ENCODE assay signal across 11 mouse cellular contexts in genomic region chr8:120279418-120279817, GRCm38 (mm10). TPM values are rescaled to one million over a fixed set of nuclear protein-coding genes. Genes with fewer than 3 reads are reported as not detected.
DNase-seq lines count a peak whose midpoint lies in the region; ATAC-seq and TF ChIP-seq lines count a peak whose summit lies in the region.
"Had no signal": no experiment of that assay in that cellular context is flagged by ENCODE, and none has a peak within 500 bp of the region (broad histone marks: within the 10 kb centered on the region; RNA-seq: fewer than 3 reads in every experiment).

No protein-coding gene starts in this region.

- H3K4me2 ChIP-seq in heart, embryonic 15.5 days = no peak overlapping the region
- no peak overlapping the region for H3K4me2 ChIP-seq in heart, embryonic 11.5 days
- no peak overlapping the region for H3K4me2 ChIP-seq in lung, postnatal 0 days (replicated peaks; ENCODE audit: low read depth, low read length)
- no peak overlapping the region for H3K4me2 ChIP-seq in embryonic facial prominence, embryonic 13.5 days
- no peak overlapping the region for H3K4me2 ChIP-seq in limb, embryonic 15.5 days

- DNase-seq in lung, postnatal 36 days = peak; percentile 50
- DNase-seq in lung, postnatal 0 days (ENCODE audit: low spot score) = no peak
- no peak for DNase-seq in frontal cortex, postnatal 14 days (ENCODE audit: low spot score in 2 of 2)
- DNase-seq: cerebellum, adult 11 months; forebrain, postnatal 0 days had no signal

- no peak overlapping the region for H3K4me3 ChIP-seq in heart, embryonic 15.5 days
- H3K4me3 ChIP-seq in heart, embryonic 11.5 days (ENCODE audit: low read depth, low read length) = no peak overlapping the region
- no peak overlapping the region for H3K4me3 ChIP-seq in lung, postnatal 0 days (ENCODE audit: low read depth, low read length)
- no peak overlapping the region for H3K4me3 ChIP-seq in embryonic facial prominence, embryonic 13.5 days
- no peak overlapping the region for H3K4me3 ChIP-seq in limb, embryonic 15.5 days
- H3K4me3 ChIP-seq: megakaryocyte, embryonic 14.5 days had no signal

- no peak overlapping the region for H3K9ac ChIP-seq in heart, embryonic 15.5 days
- H3K9ac ChIP-seq in heart, embryonic 11.5 days (ENCODE audit: low read depth, low read length) = no peak overlapping the region
- H3K9ac ChIP-seq in lung, postnatal 0 days (replicated peaks; ENCODE audit: low read depth) = no peak overlapping the region
- 0 out of 2 replicates have a peak overlapping the region, but pooled peaks have one; percentile 16 for H3K9ac ChIP-seq in embryonic facial prominence, embryonic 13.5 days
- H3K9ac ChIP-seq in limb, embryonic 15.5 days = no peak overlapping the region
- H3K9ac ChIP-seq: forebrain, postnatal 0 days had no signal

- 64% methylated on average over 8 of the region's 8 CpGs for WGBS in heart, embryonic 15.5 days
- 66% methylated on average over 8 of the region's 8 CpGs for WGBS in heart, embryonic 11.5 days (ENCODE audit: insufficient replicate concordance)
- WGBS in lung, postnatal 0 days = 70% methylated on average over 8 of the region's 8 CpGs
- 85% methylated on average over 8 of the region's 8 CpGs for WGBS in embryonic facial prominence, embryonic 13.5 days
- WGBS in limb, embryonic 15.5 days = 80% methylated on average over 8 of the region's 8 CpGs

- no peaks in the 10 kb centered on the region for H3K36me3 ChIP-seq in heart, embryonic 15.5 days
- H3K36me3 ChIP-seq in heart, embryonic 11.5 days (ENCODE audit: control insufficient read depth, insufficient read depth, low read length) = no peaks in the 10 kb centered on the region
- no peaks in the 10 kb centered on the region for H3K36me3 ChIP-seq in lung, postnatal 0 days (ENCODE audit: insufficient read depth, low read length)
- no peaks in the 10 kb centered on the region for H3K36me3 ChIP-seq in embryonic facial prominence, embryonic 13.5 days
- H3K36me3 ChIP-seq in limb, embryonic 15.5 days = no peaks in the 10 kb centered on the region

- H3K27me3 ChIP-seq in heart, embryonic 15.5 days = 0 out of 2 replicates have a peak, but pooled peaks cover 6% of the 10 kb centered on the region
- H3K27me3 ChIP-seq in heart, embryonic 11.5 days (ENCODE audit: control insufficient read depth, insufficient read depth, low read length) = no peaks in the 10 kb centered on the region
- no peaks in the 10 kb centered on the region for H3K27me3 ChIP-seq in lung, postnatal 0 days (replicated peaks; ENCODE audit: insufficient read depth, low read length)
- H3K27me3 ChIP-seq in embryonic facial prominence, embryonic 13.5 days = no peaks in the 10 kb centered on the region
- H3K27me3 ChIP-seq in limb, embryonic 15.5 days = no peaks in the 10 kb centered on the region

- H3K4me1 ChIP-seq in heart, embryonic 15.5 days (replicated peaks) = peaks cover 71% of the 10 kb centered on the region
- H3K4me1 ChIP-seq in heart, embryonic 11.5 days (ENCODE audit: control insufficient read depth, insufficient read depth, low read length) = peaks cover 64% of the 10 kb centered on the region
- H3K4me1 ChIP-seq in lung, postnatal 0 days (ENCODE audit: insufficient read depth, low read depth, low read length) = peaks cover 27% of the 10 kb centered on the region
- H3K4me1 ChIP-seq in embryonic facial prominence, embryonic 13.5 days = peaks cover 93% of the 10 kb centered on the region
- peaks cover 89% of the 10 kb centered on the region for H3K4me1 ChIP-seq in limb, embryonic 15.5 days

- H3K9me3 ChIP-seq in heart, embryonic 15.5 days (replicated peaks) = no peaks in the 10 kb centered on the region
- H3K9me3 ChIP-seq in heart, embryonic 11.5 days (replicated peaks; ENCODE audit: control insufficient read depth, low read length) = no peaks in the 10 kb centered on the region
- no peaks in the 10 kb centered on the region for H3K9me3 ChIP-seq in lung, postnatal 0 days (ENCODE audit: low read length)
- no peaks in the 10 kb centered on the region for H3K9me3 ChIP-seq in embryonic facial prominence, embryonic 13.5 days
- no peaks in the 10 kb centered on the region for H3K9me3 ChIP-seq in limb, embryonic 15.5 days
- H3K9me3 ChIP-seq: megakaryocyte, embryonic 14.5 days had no signal

- TF ChIP-seq CTCF in lung, postnatal 0 days (IDR thresholded peaks at IDR 0.05) = no peak

- no peak for ATAC-seq in heart, embryonic 15.5 days (replicated peaks; ENCODE audit: insufficient number of reproducible peaks, insufficient read depth, low FRiP score, low read depth)
- no peak for ATAC-seq in heart, embryonic 11.5 days (replicated peaks; ENCODE audit: insufficient number of reproducible peaks, low FRiP score, low TSS enrichment)
- no peak for ATAC-seq in lung, postnatal 0 days
- no peak for ATAC-seq in embryonic facial prominence, embryonic 13.5 days (ENCODE audit: insufficient number of reproducible peaks, insufficient read depth, low FRiP score, low TSS enrichment, low read depth)
- no peak for ATAC-seq in limb, embryonic 15.5 days (ENCODE audit: insufficient number of reproducible peaks, low FRiP score, low TSS enrichment, low read depth)
- ATAC-seq: forebrain, postnatal 0 days; hindbrain, embryonic 16.5 days had no signal

- no peak for TF ChIP-seq EP300 in lung, postnatal 0 days (IDR thresholded peaks at IDR 0.05)

- peak overlapping the region; percentile 38; the same call in 1 of the 2 replicates for H3K27ac ChIP-seq in heart, embryonic 15.5 days
- no peak overlapping the region for H3K27ac ChIP-seq in heart, embryonic 11.5 days (ENCODE audit: low read depth, low read length)
- no peak overlapping the region for H3K27ac ChIP-seq in lung, postnatal 0 days (ENCODE audit: low read length)
- 0 out of 2 replicates have a peak overlapping the region, but pooled peaks have one; percentile 89 for H3K27ac ChIP-seq in embryonic facial prominence, embryonic 13.5 days
- peak overlapping the region; percentile 43 for H3K27ac ChIP-seq in limb, embryonic 15.5 days

RNA-seq across cellular contexts. Expression of gene Gse1, which starts 51.2 kb away (rescaled TPM):
- polyA plus RNA-seq in heart, embryonic 15.5 days (2015; fragmentation: Nextera tagmentation; extraction: Ambion mirVana) = 8.9 and 10.8 TPM in 2 replicates
- 12.8 and 12.9 TPM in 2 replicates for polyA plus RNA-seq in heart, embryonic 11.5 days (2014; fragmentation: Nextera tagmentation; extraction: Ambion mirVana)
- polyA plus RNA-seq in lung, postnatal 0 days (2015; fragmentation: Nextera tagmentation; extraction: Ambion mirVana) = 9.5 and 9.9 TPM in 2 replicates
- polyA plus RNA-seq in embryonic facial prominence, embryonic 13.5 days (2015; fragmentation: Nextera tagmentation; extraction: Ambion mirVana) = 6.4 and 8.6 TPM in 2 replicates
- polyA plus RNA-seq in limb, embryonic 15.5 days (2015; fragmentation: Nextera tagmentation; extraction: Ambion mirVana) = 6.8 and 7.3 TPM in 2 replicates

Comparison
In these comparisons a context has a peak if more than half of its experiments do, and no peak if none do; other contexts are left out.
1. H3K27ac ChIP-seq: peak in heart, embryonic 15.5 days (single experiment), embryonic facial prominence, embryonic 13.5 days (single experiment) and limb, embryonic 15.5 days (single experiment); none in heart, embryonic 11.5 days (single experiment) and lung, postnatal 0 days (single experiment).